ENCODE assay signal across 15 mouse cellular contexts in genomic region chr12:104742247-104742646, GRCm38 (mm10). TPM values are rescaled to one million over a fixed set of nuclear protein-coding genes. Genes with fewer than 3 reads are reported as not detected.
DNase-seq lines count a peak whose midpoint lies in the region; ATAC-seq and TF ChIP-seq lines count a peak whose summit lies in the region.
"Had no signal": no experiment of that assay in that cellular context is flagged by ENCODE, and none has a peak within 500 bp of the region (broad histone marks: within the 10 kb centered on the region; RNA-seq: fewer than 3 reads in every experiment).

No protein-coding gene starts in this region.

- TF ChIP-seq CTCF in heart, adult 2 months (IDR thresholded peaks at IDR 0.05), result peak; percentile 47
- peak; percentile 54 for TF ChIP-seq CTCF in liver, postnatal 0 days (IDR thresholded peaks at IDR 0.05; ENCODE audit: low read depth)
- no peak for TF ChIP-seq CTCF in G1E (IDR thresholded peaks at IDR 0.05; ENCODE audit: low read depth, low read length)

- WGBS in heart, adult 2 months, result 55% methylated on average over 6 of the region's 6 CpGs
- 73% methylated on average over 6 of the region's 6 CpGs for WGBS in heart, embryonic 11.5 days (ENCODE audit: insufficient replicate concordance)
- WGBS in liver, postnatal 0 days (ENCODE audit: insufficient replicate concordance), result 33% methylated on average over 6 of the region's 6 CpGs
- 30% methylated on average over 6 of the region's 6 CpGs for WGBS in liver, embryonic 12.5 days (ENCODE audit: insufficient replicate concordance)

- peak in 1 of 2 experiments; percentile 18 for DNase-seq in heart, adult 2 months
- DNase-seq in liver, postnatal 0 days, result no peak
- DNase-seq in G1E (ENCODE audit: low spot score), result peak; percentile 53
- no peak for DNase-seq in thymus, adult 18-20 months
- DNase-seq in gastrocnemius, postnatal 10 days, result no peak
- DNase-seq: cerebellum, adult 11 months; thymus, adult 2 months had no signal

- intact Hi-C loops in heart, adult 2 months (cut with DNase I), result no loop called here

- no peaks in the 10 kb centered on the region for H3K9me3 ChIP-seq in heart, embryonic 11.5 days (replicated peaks; ENCODE audit: control insufficient read depth, low read length)
- no peaks in the 10 kb centered on the region for H3K9me3 ChIP-seq in liver, postnatal 0 days (ENCODE audit: low read length)
- H3K9me3 ChIP-seq in liver, embryonic 12.5 days (replicated peaks), result no peaks in the 10 kb centered on the region
- no peaks in the 10 kb centered on the region for H3K9me3 ChIP-seq in G1E (replicated peaks)
- H3K9me3 ChIP-seq: forebrain, embryonic 15.5 days; kidney, embryonic 15.5 days; limb, embryonic 12.5 days had no signal

- no peak for ATAC-seq in heart, embryonic 11.5 days (replicated peaks; ENCODE audit: insufficient number of reproducible peaks, low FRiP score, low TSS enrichment)
- 0 out of 2 replicates have a peak, but pooled peaks have one; percentile 33 for ATAC-seq in liver, postnatal 0 days
- no peak for ATAC-seq in liver, embryonic 12.5 days
- ATAC-seq in G1E (ENCODE audit: extremely low read depth, insufficient number of reproducible peaks, low FRiP score, poor library complexity, severe bottlenecking), result peak; percentile 84
- ATAC-seq in megakaryocyte-erythroid progenitor cell, adult 5-6 weeks (replicated peaks; ENCODE audit: low FRiP score, low TSS enrichment, poor library complexity, severe bottlenecking), result peak; percentile 32; the same call in 1 of the 2 replicates
- ATAC-seq: forebrain, embryonic 15.5 days; hindbrain, postnatal 0 days; midbrain, embryonic 16.5 days had no signal

- no peak for TF ChIP-seq EP300 in heart, adult 2 months (IDR thresholded peaks at IDR 0.05; ENCODE audit: insufficient read depth, low read depth, low read length)
- TF ChIP-seq EP300 in liver, postnatal 0 days (IDR thresholded peaks at IDR 0.05; ENCODE audit: low read depth), result no peak

- peaks cover 19% of the 10 kb centered on the region for H3K4me1 ChIP-seq in heart, adult 2 months (ENCODE audit: control insufficient read depth, insufficient read depth, low read length)
- peaks cover 22% of the 10 kb centered on the region for H3K4me1 ChIP-seq in heart, embryonic 11.5 days (ENCODE audit: control insufficient read depth, insufficient read depth, low read length)
- H3K4me1 ChIP-seq in liver, postnatal 0 days (ENCODE audit: insufficient read depth), result peaks cover 20% of the 10 kb centered on the region
- H3K4me1 ChIP-seq in liver, embryonic 12.5 days, result peaks cover 35% of the 10 kb centered on the region
- H3K4me1 ChIP-seq in G1E (ENCODE audit: insufficient read depth, low read depth, low read length), result peaks cover 36% of the 10 kb centered on the region

- H3K79me2 ChIP-seq in heart, adult 2 months (replicated peaks; ENCODE audit: control insufficient read depth, insufficient read depth, low read length), result peaks cover 7% of the 10 kb centered on the region

- no peaks in the 10 kb centered on the region for H3K27me3 ChIP-seq in heart, adult 2 months (ENCODE audit: control insufficient read depth, insufficient read depth, low read length)
- H3K27me3 ChIP-seq in heart, embryonic 11.5 days (ENCODE audit: control insufficient read depth, insufficient read depth, low read length), result no peaks in the 10 kb centered on the region
- no peaks in the 10 kb centered on the region for H3K27me3 ChIP-seq in liver, postnatal 0 days (ENCODE audit: insufficient read depth, low read length)
- H3K27me3 ChIP-seq in liver, embryonic 12.5 days (replicated peaks), result no peaks in the 10 kb centered on the region
- H3K27me3 ChIP-seq in G1E (ENCODE audit: insufficient read depth, low read length), result no peaks in the 10 kb centered on the region
- H3K27me3 ChIP-seq: forebrain, embryonic 15.5 days; kidney, embryonic 15.5 days; limb, embryonic 12.5 days had no signal

- H3K27ac ChIP-seq in heart, adult 2 months, result no peak overlapping the region
- no peak overlapping the region for H3K27ac ChIP-seq in heart, embryonic 11.5 days (ENCODE audit: low read depth, low read length)
- no peak overlapping the region for H3K27ac ChIP-seq in liver, postnatal 0 days (ENCODE audit: low read depth)
- no peak overlapping the region for H3K27ac ChIP-seq in liver, embryonic 12.5 days
- H3K27ac ChIP-seq: hindbrain, postnatal 0 days; kidney, embryonic 15.5 days; limb, embryonic 12.5 days had no signal

- H3K4me2 ChIP-seq in heart, embryonic 11.5 days, result no peak overlapping the region
- no peak overlapping the region; the same call in 1 of the 2 replicates for H3K4me2 ChIP-seq in liver, postnatal 0 days (ENCODE audit: low read depth, low read length)
- H3K4me2 ChIP-seq in liver, embryonic 12.5 days, result no peak overlapping the region
- H3K4me2 ChIP-seq: forebrain, embryonic 15.5 days; kidney, embryonic 15.5 days; limb, embryonic 12.5 days had no signal

- H3K36me3 ChIP-seq in heart, adult 2 months (ENCODE audit: control insufficient read depth, insufficient read depth, low read length), result peaks cover 26% of the 10 kb centered on the region
- H3K36me3 ChIP-seq in heart, embryonic 11.5 days (ENCODE audit: control insufficient read depth, insufficient read depth, low read length), result no peaks in the 10 kb centered on the region
- H3K36me3 ChIP-seq in liver, postnatal 0 days (replicated peaks; ENCODE audit: insufficient read depth, low read length), result peaks cover 8% of the 10 kb centered on the region
- peaks cover 21% of the 10 kb centered on the region for H3K36me3 ChIP-seq in liver, embryonic 12.5 days
- H3K36me3 ChIP-seq in G1E (replicated peaks), result peaks cover 68% of the 10 kb centered on the region
- H3K36me3 ChIP-seq: forebrain, embryonic 15.5 days had no signal

- H3K4me3 ChIP-seq in heart, adult 2 months, result no peak overlapping the region
- no peak overlapping the region for H3K4me3 ChIP-seq in heart, embryonic 11.5 days (ENCODE audit: low read depth, low read length)
- no peak overlapping the region for H3K4me3 ChIP-seq in liver, postnatal 0 days (ENCODE audit: low read depth, low read length)
- no peak overlapping the region for H3K4me3 ChIP-seq in liver, embryonic 12.5 days
- no peak overlapping the region for H3K4me3 ChIP-seq in G1E (ENCODE audit: low read depth, low read length)
- H3K4me3 ChIP-seq: forebrain, embryonic 15.5 days; kidney, embryonic 15.5 days; limb, embryonic 12.5 days had no signal

- TF ChIP-seq POLR2A in heart, adult 2 months (IDR thresholded peaks at IDR 0.05; ENCODE audit: insufficient read depth, low read depth, low read length), result no peak

- no peak overlapping the region for H3K9ac ChIP-seq in heart, adult 2 months (ENCODE audit: low read depth, low read length)
- H3K9ac ChIP-seq in heart, embryonic 11.5 days (ENCODE audit: low read depth, low read length), result no peak overlapping the region
- no peak overlapping the region for H3K9ac ChIP-seq in liver, postnatal 0 days (replicated peaks)
- no peak overlapping the region for H3K9ac ChIP-seq in liver, embryonic 12.5 days
- H3K9ac ChIP-seq: forebrain, embryonic 15.5 days; kidney, embryonic 15.5 days; limb, embryonic 12.5 days had no signal

RNA-seq across cellular contexts. Expression of gene Dicer1, which starts 9.5 kb away (rescaled TPM):
- total RNA-seq in heart, adult 2 months (2021), result 10 to 100 TPM; 19.6 to 24.3 TPM
- 6.9 and 11.2 TPM in 2 replicates for polyA plus RNA-seq in heart, adult 2 months (2012; rRNA removed)
- 15.3 and 28.8 TPM in 2 replicates for polyA plus RNA-seq in heart, embryonic 11.5 days (2014; fragmentation: Nextera tagmentation; extraction: Ambion mirVana)
- polyA plus RNA-seq in liver, postnatal 0 days (2015; fragmentation: Nextera tagmentation; extraction: Ambion mirVana), result 10.2 and 11.7 TPM in 2 replicates
- polyA plus RNA-seq in liver, embryonic 12.5 days (2016; fragmentation: Nextera tagmentation; extraction: Ambion mirVana), result 22.5 and 23.1 TPM in 2 replicates
- 129 and 136 TPM in 2 replicates for total RNA-seq in G1E (2014; fragmentation: Nextera tagmentation)
- 44.1 and 55.4 TPM in 2 replicates for total RNA-seq in G1E (2017)
- 8.2 and 16.2 TPM in 2 replicates for polyA plus RNA-seq in G1E (2012)
- total RNA-seq in megakaryocyte-erythroid progenitor cell, adult 5-6 weeks (2014; fragmentation: Nextera tagmentation), result 35.2 and 61.1 TPM in 2 replicates
- 22.3 and 38.8 TPM in 2 replicates for total RNA-seq in megakaryocyte-erythroid progenitor cell, adult 5-6 weeks (2017)
- total RNA-seq in gastrocnemius, postnatal 10 days (2021), result 10 to 100 TPM; 36.7 to 40.4 TPM

Comparison
In these comparisons a context has a peak if more than half of its experiments do, and no peak if none do; other contexts are left out.
1. ATAC-seq: peak in liver, postnatal 0 days (single experiment), G1E (single experiment) and megakaryocyte-erythroid progenitor cell, adult 5-6 weeks (single experiment); none in heart, embryonic 11.5 days (single experiment) and liver, embryonic 12.5 days (single experiment).